Mouse (Mus musculus) embryo, embryonic 9.5 days (tissue): Measurements from ENCODE around the gene Atp10b.

Experiments
- DNase-seq: peaks from one replicate; pipeline ENCODE4 v3.0.0-alpha.2; 2017; ENCODE audit errors: extremely low spot score

Atp10b gene

DNA sequence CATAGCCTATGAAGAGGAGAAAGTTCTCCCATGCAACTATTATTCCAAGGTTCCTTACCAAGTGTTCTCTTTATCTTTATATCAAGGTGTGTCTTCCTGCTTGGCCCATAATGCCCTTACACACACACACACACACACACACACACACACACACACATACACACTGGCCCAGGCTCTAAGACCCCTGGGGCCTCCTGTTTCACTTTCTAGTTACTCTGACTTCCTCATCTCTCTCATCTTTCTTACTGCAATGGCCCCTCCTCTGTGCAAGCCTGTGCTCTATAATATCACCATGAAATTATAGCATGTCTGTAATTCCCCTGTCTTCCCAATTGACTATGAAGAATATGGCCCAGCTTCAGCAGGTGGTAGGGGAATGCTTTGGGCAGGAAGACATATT lies 49.7 kb downstream of the Atp10b start:
- no peak for DNase-seq

DNA sequence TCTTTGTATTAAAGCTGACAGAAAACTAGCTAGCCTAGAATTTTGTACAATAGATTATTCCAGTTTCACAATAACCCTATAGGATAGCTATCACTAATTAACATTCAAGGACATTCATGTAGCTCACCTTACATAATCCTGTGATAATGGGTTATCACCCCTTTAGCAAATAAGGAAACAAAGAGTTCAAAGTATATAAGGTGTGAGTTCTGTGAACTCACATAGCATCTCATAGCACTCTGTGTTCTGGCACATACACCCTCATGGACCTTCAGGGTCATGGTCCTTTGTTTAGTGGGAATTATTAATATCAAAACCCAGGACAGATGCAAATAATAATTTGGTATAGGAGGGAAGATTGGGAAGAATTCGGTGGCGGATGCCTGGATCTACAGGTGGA lies 50.4 kb downstream of the Atp10b start:
- no peak for DNase-seq

DNA sequence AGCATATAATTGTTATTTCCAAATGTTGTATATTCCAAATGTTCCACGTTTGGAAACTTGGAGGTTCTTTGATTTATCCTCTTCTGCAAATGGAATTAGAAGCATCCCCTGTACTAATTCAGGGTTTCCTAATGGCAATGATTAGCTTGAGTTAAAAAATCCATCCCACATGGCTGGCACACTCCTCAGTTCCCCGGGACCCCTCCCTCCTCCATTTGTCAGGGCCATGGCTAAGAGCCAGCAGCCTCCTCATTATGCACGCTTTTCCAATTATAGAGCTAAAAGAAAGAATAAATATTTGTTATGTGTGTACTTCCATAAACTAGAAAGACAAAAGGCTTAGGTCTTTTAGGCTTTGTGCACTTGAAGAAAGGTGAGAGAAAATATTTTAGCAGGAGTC lies 53.9 kb downstream of the Atp10b start:
- DNase-seq: no peak

DNA sequence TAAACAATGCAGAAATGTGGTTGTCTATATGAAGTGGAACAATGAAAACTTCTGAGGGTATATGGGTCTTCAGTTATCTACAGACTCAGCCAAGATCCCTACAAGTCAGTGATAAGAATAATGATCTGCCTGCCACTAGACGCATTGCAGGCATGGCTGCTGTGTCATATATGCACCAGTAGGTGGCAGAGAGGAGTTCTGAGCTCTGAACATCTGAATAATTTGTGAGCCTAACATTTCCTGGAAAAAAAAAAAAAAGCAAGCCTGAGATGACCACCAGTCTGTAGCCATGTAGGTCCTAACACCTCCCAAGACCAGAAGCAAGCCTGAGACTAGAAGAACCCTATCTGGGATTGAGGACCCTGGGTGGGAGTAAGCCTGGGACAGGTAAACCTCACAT lies 63.5 kb downstream of the Atp10b start:
- no peak for DNase-seq

DNA sequence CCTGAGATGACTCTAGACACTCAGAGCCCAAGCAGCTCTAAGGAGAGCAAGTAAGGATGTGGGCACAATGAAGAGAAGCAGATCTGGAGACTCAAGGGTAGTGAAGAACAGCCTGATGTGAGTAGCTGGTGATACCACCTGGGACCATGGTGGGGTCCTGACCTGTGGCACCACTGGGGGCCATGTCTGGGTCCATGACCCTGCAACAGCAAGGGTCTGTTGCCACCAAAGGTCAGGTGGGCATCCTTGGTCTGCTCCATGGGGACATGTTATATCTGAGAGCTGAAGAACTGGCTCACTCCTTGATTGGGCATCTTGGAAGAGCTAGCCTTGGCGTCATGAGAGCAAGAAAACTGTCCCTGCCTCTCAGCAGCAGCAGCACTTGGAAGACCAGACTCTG lies 64.1 kb downstream of the Atp10b start:
- no peak for DNase-seq

DNA sequence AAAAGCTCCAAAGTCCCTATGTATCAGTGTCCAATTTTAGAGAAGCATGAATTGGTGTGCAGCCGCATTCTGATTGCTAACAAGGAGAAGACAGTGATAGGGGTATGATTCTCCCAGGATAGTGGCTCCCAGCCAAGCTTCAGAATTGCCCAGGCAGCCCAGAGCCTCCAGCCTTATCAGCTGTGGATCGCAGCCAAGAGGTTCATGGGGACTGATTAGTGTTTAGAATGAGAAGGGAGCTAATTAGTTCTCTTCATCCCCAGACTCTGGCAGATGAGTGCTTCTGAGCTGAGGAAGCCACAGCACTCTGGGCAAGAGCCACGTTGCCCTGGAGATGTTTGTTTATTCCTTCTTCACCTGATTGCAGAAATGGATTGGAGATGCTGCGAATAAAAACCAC lies 67.3 kb downstream of the Atp10b start:
- no peak for DNase-seq

DNA sequence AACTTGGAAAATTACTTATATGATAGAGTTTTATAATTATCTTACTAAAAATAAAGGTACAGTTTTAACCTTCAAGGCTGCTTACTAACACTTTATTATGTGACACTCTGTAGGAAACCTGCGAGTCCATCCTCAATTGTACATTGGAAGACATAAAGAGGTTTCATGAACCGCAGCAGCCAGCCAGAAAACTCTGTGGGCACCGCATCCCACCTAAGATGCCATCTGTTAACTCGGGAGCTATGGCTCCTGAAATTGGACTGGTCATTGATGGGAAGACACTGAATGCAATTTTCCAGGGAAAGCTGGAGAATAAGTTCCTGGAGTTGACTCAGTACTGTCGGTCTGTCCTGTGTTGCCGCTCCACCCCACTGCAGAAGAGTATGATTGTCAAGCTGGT lies 80.6 kb downstream of the Atp10b start:
- DNase-seq: no peak

DNA sequence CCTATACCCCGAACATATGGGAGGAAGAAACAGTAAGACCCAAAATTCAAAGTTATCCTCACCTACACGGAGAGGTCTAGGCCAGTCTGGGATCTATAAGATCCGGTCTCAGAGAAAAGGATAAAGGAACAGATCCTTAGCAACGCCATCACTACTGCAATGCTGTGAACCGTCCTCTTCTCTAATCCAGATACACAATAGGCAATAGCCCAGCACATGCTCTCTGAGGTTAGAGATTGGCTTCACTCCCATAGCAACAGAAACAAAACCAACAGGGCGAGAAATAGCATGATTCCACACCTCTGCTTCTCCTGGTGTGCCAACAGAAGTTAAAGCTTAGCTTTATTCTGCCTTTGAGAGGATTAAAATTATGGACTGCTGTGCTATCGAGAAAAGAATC lies 82.4 kb downstream of the Atp10b start:
- DNase-seq: no peak

DNA sequence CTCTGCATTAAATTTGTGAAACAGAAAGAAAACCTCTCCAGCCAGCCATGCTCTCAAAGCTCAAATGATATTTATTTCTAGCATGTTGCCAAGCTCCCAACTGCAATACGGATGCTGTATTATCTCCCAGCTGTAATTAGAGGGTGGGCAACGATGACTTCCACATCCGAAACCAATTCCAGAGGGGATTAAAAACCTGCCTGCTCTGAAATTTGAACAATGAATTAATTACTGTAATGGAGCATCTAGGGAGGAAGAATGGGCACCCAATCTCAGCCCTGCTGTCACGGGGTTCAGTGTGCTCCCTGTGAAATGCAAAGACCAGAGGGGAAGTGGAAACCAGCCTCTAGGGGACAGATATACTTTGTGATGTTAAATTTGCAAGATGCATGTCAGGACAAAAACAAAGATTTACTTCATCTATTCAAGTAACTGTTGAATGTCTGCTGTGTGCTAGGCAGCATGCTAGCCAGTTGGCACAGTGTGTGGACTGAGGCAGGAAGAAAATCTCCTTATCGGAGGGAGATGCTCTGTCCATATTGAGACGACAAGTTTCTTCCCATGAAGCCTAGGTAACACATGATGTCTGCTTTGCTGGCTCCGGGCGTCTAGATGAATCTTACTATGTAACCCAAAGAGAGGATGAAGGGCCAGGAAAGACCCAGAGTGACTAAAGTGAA lies 86.8 kb downstream of the Atp10b start:
- no peak for DNase-seq

DNA sequence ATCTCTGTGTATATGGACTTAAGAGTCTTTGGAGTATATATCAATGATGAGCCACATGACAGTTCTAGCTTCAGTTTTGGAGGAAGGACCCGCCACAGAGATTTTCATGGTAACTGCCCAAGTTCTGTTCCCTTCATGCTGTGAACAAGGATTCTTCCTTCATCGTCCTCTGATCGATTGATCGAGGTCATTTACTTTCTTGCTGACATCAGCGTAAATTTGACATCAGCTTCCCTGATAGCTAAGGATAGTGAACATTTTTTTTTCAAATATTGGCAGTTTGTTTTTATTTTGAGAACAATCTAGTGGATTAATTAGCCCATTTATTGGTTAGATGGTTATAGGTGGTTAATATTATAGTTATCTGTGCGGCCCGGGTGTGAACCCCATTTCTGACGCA lies 90.1 kb downstream of the Atp10b start:
- no peak for DNase-seq

DNA sequence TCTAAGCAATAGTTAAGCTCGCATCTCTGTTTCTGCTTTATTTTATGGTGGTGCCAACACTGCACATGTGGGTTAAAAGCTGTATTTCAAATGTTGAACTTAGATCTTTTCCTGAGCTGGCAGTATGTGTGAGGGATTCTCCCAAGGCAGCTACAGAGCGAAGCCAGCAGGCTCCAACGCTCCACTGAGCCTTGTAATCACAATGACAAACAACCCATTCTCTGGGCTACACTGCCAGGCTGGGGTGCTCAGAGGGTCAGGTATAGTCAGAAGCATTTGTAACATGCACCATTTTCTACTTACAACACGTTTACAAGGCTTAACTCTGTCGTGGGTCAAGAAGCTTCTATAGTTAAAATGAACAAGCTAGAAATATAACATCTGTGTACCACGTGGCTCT lies 103.4 kb downstream of the Atp10b start:
- no peak for DNase-seq

DNA sequence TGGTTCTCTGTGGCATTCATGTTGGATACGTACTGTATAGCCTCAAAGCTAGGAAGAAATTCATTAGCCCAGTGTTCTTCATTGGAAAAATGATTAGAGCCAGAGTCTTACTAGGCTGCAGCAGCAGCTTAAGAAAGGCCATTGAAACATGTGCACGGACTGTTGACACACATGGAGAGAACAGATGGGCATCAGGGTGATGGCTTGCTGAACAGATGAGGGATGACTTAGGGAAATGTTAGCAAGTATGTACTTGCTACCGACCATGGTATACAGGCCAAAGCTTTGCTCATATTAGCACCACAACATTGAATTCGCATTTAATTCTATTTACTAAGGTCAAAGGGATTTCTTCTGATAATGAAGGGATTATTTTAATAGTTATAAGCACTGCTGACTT lies 105.6 kb downstream of the Atp10b start:
- DNase-seq: no peak

DNA sequence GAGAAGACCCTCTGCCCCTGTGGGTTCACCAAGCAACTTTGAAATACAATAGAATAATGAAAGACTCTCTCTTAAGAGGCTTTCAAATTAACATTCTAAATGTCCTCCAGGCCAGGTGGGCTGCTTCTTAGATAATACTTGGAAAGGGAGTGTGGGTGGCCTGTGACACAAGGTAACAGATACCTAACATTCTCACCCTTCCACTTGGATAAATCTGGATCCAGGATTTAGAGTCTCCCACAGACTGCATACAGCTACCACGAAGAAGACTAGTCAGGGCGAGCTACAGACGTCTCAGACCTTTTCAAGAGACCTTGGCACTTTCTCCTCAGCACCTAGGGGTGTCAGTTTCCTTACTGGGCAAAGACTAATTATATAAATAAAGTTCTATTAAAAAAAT lies 107.6 kb downstream of the Atp10b start:
- DNase-seq: no peak

DNA sequence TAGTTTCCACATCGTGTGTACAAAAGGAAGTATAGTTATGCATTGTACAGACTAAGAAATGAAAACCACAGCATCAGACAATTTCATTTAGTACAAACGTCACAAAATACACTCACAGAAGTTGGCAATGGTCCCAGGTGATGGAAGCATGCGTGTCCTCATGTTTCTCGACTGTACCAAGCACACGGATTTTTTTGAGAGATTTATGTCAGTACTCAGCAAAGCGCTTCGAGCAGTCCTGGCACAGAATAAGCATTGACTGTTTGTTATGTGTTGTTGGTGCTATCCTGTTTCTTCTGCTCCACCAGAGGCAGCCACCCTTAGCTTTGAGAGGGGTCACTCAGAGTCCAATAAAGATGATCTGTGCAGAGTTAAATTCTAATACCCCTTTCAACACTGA lies 108.1 kb downstream of the Atp10b start:
- no peak for DNase-seq

DNA sequence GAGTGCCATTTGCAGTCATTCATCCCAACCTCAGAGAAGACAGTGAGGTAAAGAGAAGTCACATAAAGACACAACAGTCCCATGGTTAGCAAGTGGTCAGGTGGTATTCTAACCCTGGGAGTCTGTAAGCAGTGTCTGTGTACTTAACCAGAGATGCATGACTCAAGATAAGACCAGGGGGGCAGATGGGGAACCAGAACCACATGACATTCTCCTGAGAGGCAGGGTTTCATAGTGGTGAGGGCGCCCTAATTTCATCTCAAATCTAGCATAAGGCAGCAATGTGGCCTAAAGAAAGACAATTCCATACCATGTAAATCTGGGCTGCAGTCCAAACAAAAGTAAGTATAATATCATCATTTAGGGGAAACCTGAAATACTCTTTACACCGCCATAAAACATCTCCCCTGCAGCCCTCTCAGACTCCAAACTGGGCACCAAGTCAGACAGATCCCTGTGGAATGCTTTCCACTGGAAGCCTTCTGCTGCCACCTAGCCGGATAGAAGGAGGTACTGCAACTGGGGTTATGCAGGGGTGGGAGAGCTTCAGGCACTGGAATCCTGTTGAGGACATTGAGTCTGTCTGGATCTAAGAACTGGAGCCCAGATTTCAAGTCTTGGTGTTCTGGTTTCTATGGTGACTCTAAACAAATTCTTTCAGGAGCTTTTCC lies 114.0 kb downstream of the Atp10b start:
- peak; percentile 53 for DNase-seq

DNA sequence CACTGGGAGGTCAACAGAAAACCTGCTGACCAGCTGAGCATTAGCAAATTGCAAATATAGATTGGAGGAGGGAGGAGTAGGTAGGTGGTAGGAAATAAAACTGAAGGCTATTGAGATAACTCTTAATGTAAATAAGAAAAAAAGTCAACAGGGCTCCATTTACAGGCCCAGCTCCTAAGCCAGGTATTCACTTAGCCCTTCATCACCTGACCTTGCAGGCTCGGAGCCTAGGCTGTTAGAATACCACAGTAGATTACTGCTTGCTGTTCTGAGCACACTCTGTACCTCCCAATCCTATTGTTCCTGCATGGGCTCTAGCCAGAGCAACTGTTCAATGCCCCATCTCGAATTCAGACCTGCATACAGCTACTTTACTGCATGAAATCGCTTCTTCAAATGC lies 117.8 kb downstream of the Atp10b start:
- no peak for DNase-seq

DNA sequence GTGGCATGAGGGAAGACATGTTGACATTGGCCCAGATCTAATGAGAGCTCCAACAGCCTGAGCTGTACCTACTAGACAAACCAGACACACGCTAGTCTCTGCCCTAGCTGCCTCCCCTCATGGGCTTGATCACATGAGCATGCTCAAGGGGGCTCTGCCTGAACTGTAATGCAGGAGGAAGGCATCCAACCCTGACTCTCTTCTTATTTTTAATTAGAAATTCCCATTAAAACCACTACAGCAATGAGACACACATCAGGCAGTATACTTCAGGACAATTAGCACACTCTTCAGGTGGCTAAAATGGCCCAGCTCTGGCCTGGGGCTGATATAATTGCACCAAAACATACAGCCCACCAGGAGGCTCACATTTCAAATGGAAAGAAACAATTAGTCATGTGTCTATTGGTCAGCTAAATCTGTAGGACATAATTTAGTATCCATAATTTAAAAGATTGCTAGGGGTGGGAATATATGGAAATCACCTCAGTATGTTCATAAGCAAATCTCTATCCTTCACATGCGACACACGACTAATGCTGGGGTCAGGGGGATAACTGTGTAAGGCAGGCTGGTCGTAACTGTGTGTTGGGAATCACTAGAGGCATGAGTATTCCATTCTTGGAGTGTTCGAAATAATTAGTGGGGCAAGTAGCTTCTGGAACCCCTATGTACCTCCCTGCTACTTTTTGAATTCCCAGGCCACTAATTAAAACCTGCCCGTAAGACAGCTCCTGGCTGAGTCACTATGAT lies 120.0 kb downstream of the Atp10b start:
- no peak for DNase-seq

DNA sequence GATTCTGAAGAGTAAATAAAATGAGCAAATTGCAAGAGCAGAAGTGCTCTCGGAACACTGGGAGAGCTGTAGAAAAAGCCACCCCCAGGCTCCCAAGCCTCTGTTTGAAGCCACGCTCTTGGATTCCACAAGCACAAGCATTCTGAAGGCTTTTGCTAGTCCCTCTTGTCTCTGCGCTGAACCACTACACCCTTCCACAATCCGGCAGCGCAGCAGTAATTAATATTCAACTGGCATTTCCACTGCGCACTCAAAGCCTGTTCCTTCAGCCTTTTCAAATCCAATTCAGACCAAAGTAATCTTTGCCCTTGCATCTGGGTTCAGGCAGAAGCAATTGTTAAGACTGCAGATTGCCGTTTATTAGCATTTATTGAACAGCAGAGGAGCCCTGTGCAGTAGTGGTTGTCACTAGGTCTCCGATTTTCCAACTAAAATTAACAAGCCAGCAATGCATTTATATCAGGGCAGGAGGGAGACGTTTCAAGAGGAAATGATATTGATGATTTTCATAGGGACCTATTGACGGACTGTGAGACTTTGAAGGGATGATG lies 120.7 kb downstream of the Atp10b start:
- no peak for DNase-seq

DNA sequence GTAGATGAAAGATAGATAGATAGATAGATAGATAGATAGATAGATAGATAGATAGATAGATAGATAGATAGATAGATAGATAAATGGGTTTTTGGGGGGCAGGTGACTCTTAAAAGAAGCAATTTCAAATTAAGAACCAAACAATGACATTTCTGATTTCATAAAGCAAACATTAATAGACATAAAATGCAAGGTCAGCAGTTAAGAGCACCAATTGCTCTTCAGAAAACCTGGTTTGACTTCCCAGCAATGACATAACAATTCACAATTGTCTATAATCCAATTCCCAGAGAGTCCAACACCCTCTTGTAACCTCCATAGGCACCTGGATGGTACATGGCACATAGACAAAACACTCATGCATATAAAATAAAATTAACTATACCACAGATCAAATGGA lies 124.2 kb downstream of the Atp10b start:
- no peak for DNase-seq

DNA sequence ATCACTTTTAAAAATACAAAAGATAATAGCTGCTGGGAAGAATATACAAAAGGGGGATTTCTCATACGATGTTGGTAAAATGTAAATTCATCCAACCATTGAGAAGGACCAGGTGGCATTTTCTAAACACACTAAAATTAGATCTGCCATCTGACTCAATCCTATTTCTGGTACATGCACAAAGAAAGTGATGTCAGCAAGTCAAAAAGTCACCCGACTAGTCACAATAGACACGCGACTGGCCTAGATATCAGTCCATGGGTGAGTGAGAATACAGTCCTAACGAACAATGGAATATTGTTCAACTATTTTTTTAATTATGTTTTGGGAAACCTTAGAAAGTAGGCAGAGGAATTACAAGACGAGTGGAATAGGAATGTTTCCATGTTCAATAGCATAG lies 147.9 kb downstream of the Atp10b start:
- no peak for DNase-seq

DNA sequence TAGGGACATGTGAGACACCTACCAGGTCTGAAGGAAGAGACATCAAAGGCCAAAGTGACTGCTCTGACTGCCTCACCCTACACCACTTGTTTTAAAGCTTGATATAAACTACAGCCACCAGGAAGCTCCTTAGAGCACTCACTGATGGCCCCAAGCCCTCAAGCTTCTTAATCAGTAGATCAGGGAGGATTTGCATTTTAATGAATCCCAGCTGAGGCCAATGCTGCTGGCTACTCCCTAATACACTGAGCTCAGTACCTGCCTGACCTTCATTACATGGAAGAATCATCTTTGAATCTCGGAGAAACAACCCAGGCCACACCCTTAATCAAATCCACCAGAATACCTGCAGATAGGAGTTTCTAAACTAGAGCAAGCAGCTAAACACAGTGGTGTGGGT lies 161.3 kb downstream of the Atp10b start:
- no peak for DNase-seq
